Mouse (Mus musculus) left cerebral cortex, adult 2 months (tissue): Measurements from ENCODE around the gene Gns. TPM values are rescaled to one million over a fixed set of nuclear protein-coding genes. Genes with fewer than 3 reads are reported as not detected.

Source experiments
- DNase-seq, 2 experiments: peaks; one replicate each; pipeline ENCODE4 v3.0.0; 2021 to 2022; ENCODE audit warnings: low spot score in 2 of 2, mixed read lengths in 1 of 2; ENCODE audit errors: extremely low spot score in 1 of 2
- H3K27ac ChIP-seq: fragments of 200-600 bp; 2 replicates; pipeline ENCODE4 v1.8.1; 2022
- H3K4me3 ChIP-seq: fragments of 200-600 bp; 2 replicates; pipeline ENCODE4 v1.8.1; 2022
- CTCF ChIP-seq: fragments of 200-600 bp; IDR thresholded peaks from 2 replicates; pipeline ENCODE4 v1.8.1; 2022; ENCODE audit warnings: antibody characterized with exemption, mild to moderate bottlenecking, moderate library complexity
- intact Hi-C: fragments of 180-260 bp; cut with DNase I; formaldehyde crosslinking; loops from one replicate; pipeline ENCODE4 v1.15.1; 2025
- total RNA-seq, 2 experiments: library from RNA; stranded (reverse); gene quantifications; 2 replicates each; pipeline ENCODE4 v1.2.3; 2021

Gene Gns
- total RNA-seq, 2 experiments from 2014 or later, result 82.3 to 86.4 TPM

DNA sequence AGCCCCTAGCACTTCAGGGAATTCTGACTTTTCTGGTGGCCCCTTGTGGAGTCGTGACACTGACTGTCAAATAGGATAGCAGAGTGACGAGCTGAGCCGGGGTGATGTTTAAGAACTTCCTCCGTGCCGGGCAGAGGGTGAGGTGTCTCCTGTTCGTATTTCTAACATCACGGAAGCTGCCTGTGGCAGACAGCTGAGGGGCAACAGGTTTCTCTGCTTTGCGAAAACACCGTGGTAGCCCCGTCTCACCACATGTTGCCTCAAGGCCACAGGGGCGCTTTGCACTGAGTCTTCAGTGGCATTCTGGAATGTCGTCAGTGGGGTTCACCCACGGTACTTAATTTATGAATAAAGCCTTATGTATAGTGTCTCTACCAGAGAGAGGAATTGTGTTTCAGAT is 2.4 kb downstream of the Gns start:
- Histone ChIP-seq H3K4me3 (no peak overlapping the region), H3K27ac (no peak overlapping the region)
- TF ChIP-seq CTCF, result no peak
- intact Hi-C loops, result no loop called here
- no peak for DNase-seq

DNA sequence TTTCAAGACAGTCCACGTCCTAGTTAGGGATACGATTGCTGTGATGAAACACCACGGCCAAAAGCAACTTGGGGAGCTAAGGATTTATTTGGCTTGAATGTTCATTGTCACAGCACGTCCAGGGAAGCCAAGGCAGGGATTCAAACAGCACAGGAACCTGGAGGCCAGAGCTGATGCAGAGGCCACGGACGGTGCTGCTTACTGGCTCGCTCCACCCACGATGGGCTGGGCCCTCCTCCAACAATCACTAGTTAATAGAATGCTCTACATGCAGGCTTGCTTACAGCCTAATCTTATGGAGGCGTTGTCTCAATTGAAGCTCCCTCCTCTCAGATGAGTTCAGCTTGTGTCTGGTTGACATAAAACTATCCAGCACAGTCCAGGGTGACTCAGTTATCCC is 2.9 kb downstream of the Gns start:
- Histone ChIP-seq H3K27ac (no peak overlapping the region), H3K4me3 (no peak overlapping the region)
- intact Hi-C loops, result no loop called here
- no peak for TF ChIP-seq CTCF
- DNase-seq, result no peak

GRCm38 (mm10) chr10:121368783-121369465 is 4.0 kb downstream of the Gns start:
- H3K27ac ChIP-seq, result no peak overlapping the region
- H3K4me3 ChIP-seq, result no peak overlapping the region
- TF ChIP-seq CTCF, result no peak
- intact Hi-C loops, result no loop called here
- DNase-seq, result no peak

DNA sequence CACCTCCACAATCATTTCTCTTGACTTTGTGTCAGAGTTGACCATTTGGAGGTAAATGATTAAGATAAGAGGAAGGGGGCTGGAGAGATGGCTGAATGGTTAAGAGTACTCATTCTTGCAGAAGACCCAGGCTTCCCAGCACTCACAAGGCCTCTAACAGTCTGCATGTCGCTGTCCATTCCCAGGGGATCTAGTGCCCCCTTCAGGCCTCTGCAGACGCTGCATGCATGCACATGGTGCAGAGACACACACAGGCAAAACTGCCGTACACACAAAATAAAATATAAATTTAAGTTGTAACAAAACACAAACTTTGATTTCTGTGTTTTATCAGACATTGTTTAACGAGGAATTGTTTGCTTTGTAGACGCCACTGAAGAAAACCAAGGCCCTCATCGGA is 5.9 kb downstream of the Gns start:
- intact Hi-C loops, result no loop called here
- Histone ChIP-seq H3K27ac (no peak overlapping the region), H3K4me3 (no peak overlapping the region)
- DNase-seq, result no peak
- TF ChIP-seq CTCF, result peak; percentile 50

GRCm38 (mm10) chr10:121374013-121374412 is 9.1 kb downstream of the Gns start:
- H3K4me3 ChIP-seq, result no peak overlapping the region
- intact Hi-C loops, result no loop called here
- TF ChIP-seq CTCF, result no peak
- H3K27ac ChIP-seq, result no peak overlapping the region
- no peak for DNase-seq

- intact Hi-C loops, result no loop called here
- no peak for DNase-seq
- no peak for TF ChIP-seq CTCF
- Histone ChIP-seq H3K27ac (no peak overlapping the region), H3K4me3 (no peak overlapping the region)
These were observed 10.1 kb downstream of the Gns start for GRCm38 (mm10) chr10:121374693-121375620.

DNA sequence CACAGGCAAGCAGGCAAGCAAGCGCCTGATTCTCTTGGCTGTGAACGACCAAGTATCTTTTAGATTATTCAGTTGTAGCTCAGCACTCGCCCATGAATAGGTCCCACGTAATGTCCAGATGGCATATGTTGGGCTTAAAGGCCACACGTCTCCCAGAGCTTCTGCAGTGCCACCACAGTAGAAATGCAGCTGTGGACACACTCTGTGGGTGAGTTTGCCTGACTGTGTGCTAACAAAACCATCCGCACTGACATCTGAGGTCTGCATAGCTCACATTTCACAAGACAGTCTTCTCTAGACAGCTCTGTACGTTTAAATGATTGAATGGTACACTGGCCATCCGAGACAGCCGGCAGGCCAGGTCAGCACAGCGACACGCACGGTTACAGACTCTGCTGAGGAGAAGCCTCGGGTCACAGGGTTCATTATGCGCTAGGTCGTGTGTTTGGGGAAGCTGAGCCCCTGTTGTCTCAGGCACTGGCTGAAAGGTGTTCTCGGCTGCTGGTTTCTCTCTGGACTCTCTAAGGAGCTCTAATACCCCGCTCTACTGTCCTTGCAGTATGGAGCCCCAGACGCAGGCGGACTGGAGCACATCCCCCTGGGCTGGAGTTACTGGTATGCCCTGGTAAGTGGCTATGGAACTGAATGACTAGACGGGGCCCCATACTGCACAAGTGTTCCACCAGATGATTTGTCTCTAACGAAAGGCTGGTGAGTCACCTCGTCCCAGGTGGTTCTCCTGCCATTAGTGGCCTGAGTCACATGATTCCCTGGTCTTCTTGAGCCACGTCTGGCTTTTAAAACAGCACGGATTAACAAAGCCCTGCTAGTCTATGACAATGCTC is 11.0 kb downstream of the Gns start:
- no peak for DNase-seq
- TF ChIP-seq CTCF, result no peak
- no peak overlapping the region for H3K4me3 ChIP-seq
- no peak overlapping the region for H3K27ac ChIP-seq
- intact Hi-C loops, result no loop called here

- no peak for DNase-seq
- intact Hi-C loops, result no loop called here
- H3K27ac ChIP-seq, result no peak overlapping the region
- TF ChIP-seq CTCF, result no peak
- no peak overlapping the region for H3K4me3 ChIP-seq
These were observed 11.8 kb downstream of the Gns start for GRCm38 (mm10) chr10:121376530-121377271.

DNA sequence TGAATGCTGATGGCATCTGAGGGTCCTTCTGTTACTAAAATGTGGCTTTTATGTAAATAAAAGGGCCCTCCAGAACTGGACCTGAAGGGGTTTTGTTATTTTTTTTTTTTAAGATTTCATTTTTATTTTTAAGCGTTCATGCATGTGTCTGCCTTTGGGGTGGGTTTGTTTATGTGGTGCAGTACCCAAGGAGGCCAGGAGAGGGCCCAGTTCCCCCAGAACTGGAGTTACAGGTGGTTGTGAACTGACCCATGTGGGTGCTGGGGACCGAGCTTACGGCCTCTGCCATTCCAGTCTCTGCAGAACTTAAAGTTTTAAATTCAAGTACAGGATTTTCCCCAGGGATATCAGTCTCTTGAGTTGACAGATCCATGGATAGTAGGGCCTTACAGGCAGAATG is 14.5 kb downstream of the Gns start:
- H3K4me3 ChIP-seq, result no peak overlapping the region
- H3K27ac ChIP-seq, result no peak overlapping the region
- peak; percentile 43 for TF ChIP-seq CTCF
- DNase-seq, result no peak
- intact Hi-C loops, result no loop called here

GRCm38 (mm10) chr10:121381280-121381679 is 16.4 kb downstream of the Gns start:
- no peak overlapping the region for H3K27ac ChIP-seq
- no peak for DNase-seq

GRCm38 (mm10) chr10:121384710-121385109 is 19.8 kb downstream of the Gns start:
- no peak for TF ChIP-seq CTCF
- no peak for DNase-seq
- H3K4me3 ChIP-seq, result no peak overlapping the region
- no peak overlapping the region for H3K27ac ChIP-seq
- intact Hi-C loops, result no loop called here

More at GRCm38 (mm10) chr10:121381280-121381679, 16.4 kb downstream of the Gns start:
- no peak overlapping the region for H3K4me3 ChIP-seq
- no peak for TF ChIP-seq CTCF
- intact Hi-C loops, result no loop called here
